Mouse (Mus musculus): Measurements from ENCODE around the gene Mpig6b. TPM values are rescaled to one million over a fixed set of nuclear protein-coding genes. Genes with fewer than 3 reads are reported as not detected.

Gene Mpig6b
- polyA plus RNA-seq, 1 experiment: 3.7 TPM

- no peaks in the 10 kb centered on the region for H3K36me3 ChIP-seq (ENCODE audit: control insufficient read depth, insufficient read depth, low read length)
- peaks cover 2% of the 10 kb centered on the region; the same call in 1 of the 2 replicates for H3K4me1 ChIP-seq (ENCODE audit: control insufficient read depth, insufficient read depth, low read length)
- H3K4me3 ChIP-seq (ENCODE audit: control insufficient read depth, low read depth, low read length): no peak overlapping the region
- no peak overlapping the region for H3K27ac ChIP-seq (ENCODE audit: control insufficient read depth, insufficient read depth, low read depth, low read length)
- no peak for TF ChIP-seq CTCF (IDR thresholded peaks at IDR 0.05; ENCODE audit: control insufficient read depth, insufficient read depth, insufficient replicate concordance, low read depth, low read length)
- no peak for TF ChIP-seq POLR2A (IDR thresholded peaks at IDR 0.05; ENCODE audit: control insufficient read depth, low read depth, low read length)
- H3K27me3 ChIP-seq (ENCODE audit: control insufficient read depth, insufficient read depth, low read length): no peaks in the 10 kb centered on the region
These were observed 18.0 kb upstream of the Mpig6b start for GRCm38 (mm10) chr17:35083929-35084497.

GRCm38 (mm10) chr17:35082841-35083576, 17.0 kb upstream of the Mpig6b start:
- H3K36me3 ChIP-seq (ENCODE audit: control insufficient read depth, insufficient read depth, low read length): no peaks in the 10 kb centered on the region
- H3K4me3 ChIP-seq (ENCODE audit: control insufficient read depth, low read depth, low read length): no peak overlapping the region
- TF ChIP-seq CTCF (IDR thresholded peaks at IDR 0.05; ENCODE audit: control insufficient read depth, insufficient read depth, insufficient replicate concordance, low read depth, low read length) (no peak), POLR2A (IDR thresholded peaks at IDR 0.05; ENCODE audit: control insufficient read depth, low read depth, low read length) (no peak)
- H3K27me3 ChIP-seq (ENCODE audit: control insufficient read depth, insufficient read depth, low read length): no peaks in the 10 kb centered on the region
- H3K4me1 ChIP-seq (ENCODE audit: control insufficient read depth, insufficient read depth, low read length): peaks cover 2% of the 10 kb centered on the region; the same call in 1 of the 2 replicates
- H3K27ac ChIP-seq (ENCODE audit: control insufficient read depth, insufficient read depth, low read depth, low read length): no peak overlapping the region

- H3K36me3 ChIP-seq (ENCODE audit: control insufficient read depth, insufficient read depth, low read length): no peaks in the 10 kb centered on the region
- H3K4me3 ChIP-seq (ENCODE audit: control insufficient read depth, low read depth, low read length): no peak overlapping the region
- H3K27me3 ChIP-seq (ENCODE audit: control insufficient read depth, insufficient read depth, low read length): no peaks in the 10 kb centered on the region
- H3K27ac ChIP-seq (ENCODE audit: control insufficient read depth, insufficient read depth, low read depth, low read length): no peak overlapping the region
- peaks cover 2% of the 10 kb centered on the region for H3K4me1 ChIP-seq (ENCODE audit: control insufficient read depth, insufficient read depth, low read length)
- TF ChIP-seq CTCF (IDR thresholded peaks at IDR 0.05; ENCODE audit: control insufficient read depth, insufficient read depth, insufficient replicate concordance, low read depth, low read length) (no peak), POLR2A (IDR thresholded peaks at IDR 0.05; ENCODE audit: control insufficient read depth, low read depth, low read length) (no peak)
These were observed 14.7 kb upstream of the Mpig6b start for GRCm38 (mm10) chr17:35080710-35081109.

DNA sequence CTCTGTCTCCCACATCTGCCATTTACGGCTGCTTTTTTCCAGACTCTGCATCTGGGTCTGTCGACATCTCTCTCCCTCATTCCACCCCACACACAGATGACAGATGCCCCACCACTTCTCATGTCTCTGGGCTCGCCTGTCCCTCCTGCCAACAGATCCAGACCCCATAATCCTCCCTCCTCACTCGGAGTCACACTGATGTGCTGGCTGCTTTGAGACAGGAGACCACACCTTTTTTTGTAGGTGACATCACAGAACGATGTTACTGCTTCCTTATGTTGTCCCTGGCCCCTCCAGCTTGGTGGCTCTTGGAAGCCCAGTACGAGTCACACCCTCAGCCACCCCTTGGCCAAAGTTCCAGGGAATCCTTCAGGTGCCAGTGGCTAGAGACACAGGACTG, 14.3 kb upstream of the Mpig6b start:
- Histone ChIP-seq H3K27ac (ENCODE audit: control insufficient read depth, insufficient read depth, low read depth, low read length) (no peak overlapping the region), H3K4me3 (ENCODE audit: control insufficient read depth, low read depth, low read length) (no peak overlapping the region), H3K27me3 (ENCODE audit: control insufficient read depth, insufficient read depth, low read length) (no peaks in the 10 kb centered on the region), H3K4me1 (ENCODE audit: control insufficient read depth, insufficient read depth, low read length) (peaks cover 2% of the 10 kb centered on the region), H3K36me3 (ENCODE audit: control insufficient read depth, insufficient read depth, low read length) (no peaks in the 10 kb centered on the region)
- no peak for TF ChIP-seq CTCF (IDR thresholded peaks at IDR 0.05; ENCODE audit: control insufficient read depth, insufficient read depth, insufficient replicate concordance, low read depth, low read length)
- no peak for TF ChIP-seq POLR2A (IDR thresholded peaks at IDR 0.05; ENCODE audit: control insufficient read depth, low read depth, low read length)

DNA sequence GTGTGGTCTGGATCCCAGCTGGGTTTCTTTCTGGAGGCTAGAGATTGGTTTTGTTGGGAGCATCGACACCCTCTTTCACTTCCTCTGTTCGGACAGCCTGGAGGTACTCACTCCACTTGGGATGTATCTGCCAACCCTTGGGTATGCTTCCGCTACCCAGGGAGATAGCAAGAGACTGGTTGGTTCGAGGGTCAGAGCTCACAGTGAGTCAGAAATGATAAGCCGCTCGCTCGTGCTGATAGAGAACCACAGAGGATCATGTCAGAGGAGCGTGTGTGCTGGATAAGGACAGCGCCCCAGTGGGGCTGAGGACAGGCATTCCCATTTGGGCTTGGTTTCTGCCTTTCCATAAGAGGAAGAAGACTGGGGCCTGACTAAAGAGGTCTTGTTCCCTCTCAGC, 13.8 kb upstream of the Mpig6b start:
- peaks cover 2% of the 10 kb centered on the region for H3K4me1 ChIP-seq (ENCODE audit: control insufficient read depth, insufficient read depth, low read length)
- TF ChIP-seq POLR2A (IDR thresholded peaks at IDR 0.05; ENCODE audit: control insufficient read depth, low read depth, low read length): no peak

GRCm38 (mm10) chr17:35077786-35078233, 11.8 kb upstream of the Mpig6b start, which contains the start of gene Ly6g6d:
Ly6g6d (minus strand) TSS chr17:35078065.
- Histone ChIP-seq H3K27me3 (ENCODE audit: control insufficient read depth, insufficient read depth, low read length) (no peaks in the 10 kb centered on the region), H3K27ac (ENCODE audit: control insufficient read depth, insufficient read depth, low read depth, low read length) (peak within 1 kb of the TSS; percentile 44), H3K4me1 (ENCODE audit: control insufficient read depth, insufficient read depth, low read length) (peaks cover 4% of the 10 kb centered on the region), H3K36me3 (ENCODE audit: control insufficient read depth, insufficient read depth, low read length) (no peaks in the 10 kb centered on the region), H3K4me3 (ENCODE audit: control insufficient read depth, low read depth, low read length) (no peak within 1 kb of the TSS)
- peak; percentile 43; the same call in 1 of the 2 replicates for TF ChIP-seq CTCF (IDR thresholded peaks at IDR 0.05; ENCODE audit: control insufficient read depth, insufficient read depth, insufficient replicate concordance, low read depth, low read length)
- TF ChIP-seq POLR2A (IDR thresholded peaks at IDR 0.05; ENCODE audit: control insufficient read depth, low read depth, low read length): no peak

More for the DNA sequence above, 13.8 kb upstream of the Mpig6b start:
- no peak overlapping the region for H3K4me3 ChIP-seq (ENCODE audit: control insufficient read depth, low read depth, low read length)
- no peaks in the 10 kb centered on the region for H3K27me3 ChIP-seq (ENCODE audit: control insufficient read depth, insufficient read depth, low read length)
- no peaks in the 10 kb centered on the region for H3K36me3 ChIP-seq (ENCODE audit: control insufficient read depth, insufficient read depth, low read length)
- H3K27ac ChIP-seq (ENCODE audit: control insufficient read depth, insufficient read depth, low read depth, low read length): no peak overlapping the region

DNA sequence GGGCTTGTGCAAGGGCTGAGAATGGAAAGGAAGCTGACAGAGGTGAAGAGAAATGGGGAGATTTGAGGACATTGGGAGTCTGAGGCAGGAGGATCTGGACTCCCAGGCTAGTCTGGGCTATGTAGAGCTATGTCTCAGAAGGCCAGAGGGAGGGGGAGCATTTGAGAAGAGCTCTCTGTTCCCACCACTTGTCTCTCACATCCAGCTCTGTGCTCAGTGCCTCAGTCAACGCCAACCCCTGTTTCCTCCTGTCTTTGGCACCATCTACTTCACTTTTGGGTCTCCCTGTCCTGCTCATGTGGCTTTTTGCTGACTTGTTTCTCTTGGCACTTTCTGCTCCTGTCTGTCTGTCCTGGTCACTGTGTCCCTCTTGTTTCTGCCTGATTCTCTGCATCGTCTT, 11.3 kb upstream of the Mpig6b start:
- Histone ChIP-seq H3K27me3 (ENCODE audit: control insufficient read depth, insufficient read depth, low read length) (no peaks in the 10 kb centered on the region), H3K27ac (ENCODE audit: control insufficient read depth, insufficient read depth, low read depth, low read length) (no peak overlapping the region), H3K36me3 (ENCODE audit: control insufficient read depth, insufficient read depth, low read length) (no peaks in the 10 kb centered on the region), H3K4me3 (ENCODE audit: control insufficient read depth, low read depth, low read length) (no peak overlapping the region), H3K4me1 (ENCODE audit: control insufficient read depth, insufficient read depth, low read length) (peaks cover 4% of the 10 kb centered on the region)
- TF ChIP-seq CTCF (IDR thresholded peaks at IDR 0.05; ENCODE audit: control insufficient read depth, insufficient read depth, insufficient replicate concordance, low read depth, low read length) (no peak), POLR2A (IDR thresholded peaks at IDR 0.05; ENCODE audit: control insufficient read depth, low read depth, low read length) (no peak)
